Mouse (Mus musculus) liver, embryonic 14.5 days (tissue): Measurements from ENCODE around the gene Kctd11.

Source experiments
- CTCF ChIP-seq: IDR thresholded peaks from 2 replicates; pipeline ENCODE4 v1.5.1; 2016; ENCODE audit warnings: antibody characterized with exemption, low read depth, control low read depth
- EP300 ChIP-seq: IDR thresholded peaks from 2 replicates; pipeline ENCODE4 v1.6.1; 2016; ENCODE audit warnings: antibody characterized with exemption, low read depth

DNA sequence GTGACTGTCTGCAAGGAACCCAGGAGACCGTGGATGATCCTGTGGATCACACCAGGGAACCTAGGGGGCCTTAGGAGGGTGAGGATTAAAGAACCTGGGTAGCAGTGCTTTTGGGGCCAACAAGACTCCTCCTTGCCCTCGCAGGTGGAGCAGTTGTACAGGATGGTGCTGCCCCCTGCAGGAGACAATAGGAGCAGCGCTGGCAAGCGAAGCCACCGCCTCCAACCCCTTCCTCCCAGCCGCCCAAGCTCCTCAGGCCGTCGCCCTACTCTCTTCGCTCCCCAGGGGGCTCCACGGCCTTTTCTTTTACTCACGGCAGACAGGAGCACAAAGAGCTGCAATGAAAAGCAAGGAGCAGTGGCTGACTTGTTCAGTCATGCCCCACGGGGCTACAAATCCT, 4.3 kb downstream of the Kctd11 start:
- no peak for TF ChIP-seq EP300
- TF ChIP-seq CTCF: peak; percentile 98
